Mouse (Mus musculus): ENCODE results near the gene Naa30. TPM values are rescaled to one million over a fixed set of nuclear protein-coding genes. Genes with fewer than 3 reads are reported as not detected.
"Not testable (repeated sequence)": the region's sequence is repeated elsewhere in the genome, so short reads cannot be mapped to it uniquely, and the experiment has no call there.

The Naa30 gene
- polyA plus RNA-seq, 1 experiment from 2014 or later: 13.8 TPM

DNA sequence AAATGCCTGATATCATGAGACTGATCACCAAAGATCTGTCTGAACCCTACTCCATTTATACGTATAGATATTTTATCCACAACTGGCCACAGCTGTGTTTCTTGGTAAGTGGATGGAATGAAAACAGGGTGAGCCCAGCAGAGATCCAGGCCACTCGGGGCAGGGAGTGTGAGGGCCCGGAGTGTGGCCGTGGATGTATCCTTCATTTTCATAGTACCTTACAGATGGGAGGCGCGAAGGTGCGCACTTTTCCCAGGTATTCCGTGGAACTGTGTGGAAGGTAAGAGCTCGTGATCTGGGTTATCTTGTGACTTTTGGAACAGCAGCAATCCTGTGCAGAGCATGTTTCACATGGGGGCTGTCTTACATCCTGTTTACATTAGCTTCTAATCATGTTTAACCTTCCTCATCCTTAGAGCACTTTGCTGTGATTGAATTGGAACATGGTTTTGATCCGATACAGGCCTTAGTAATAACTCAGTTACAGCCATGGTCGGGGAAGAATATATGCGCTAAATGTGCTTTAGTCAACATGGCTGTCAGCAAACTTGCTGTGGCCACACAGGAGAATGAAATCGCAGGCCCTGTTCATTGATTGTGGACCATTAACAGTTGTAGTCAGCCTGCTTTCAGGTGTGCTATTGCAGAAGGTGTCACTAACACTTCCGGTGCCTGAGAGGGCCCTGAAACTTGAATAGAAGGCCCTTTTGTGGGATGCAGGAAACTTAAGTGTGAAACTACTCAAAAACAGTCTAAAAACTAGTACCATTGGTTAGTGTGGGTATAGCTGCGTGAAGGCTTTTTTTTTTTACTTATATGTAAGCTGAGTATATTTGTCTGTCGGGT, 1.5 kb downstream of the Naa30 start:
- H3K4me1 ChIP-seq (replicated peaks): peaks cover 28% of the 10 kb centered on the region
- H3K27me3 ChIP-seq: no peaks in the 10 kb centered on the region
- peak overlapping the region; percentile 81 for H3K4me2 ChIP-seq
- no peak for ATAC-seq (ENCODE audit: low FRiP score)
- H3K36me3 ChIP-seq: peaks cover 2% of the 10 kb centered on the region; the same call in 1 of the 2 replicates
- H3K4me3 ChIP-seq: peak overlapping the region; percentile 98
- H3K9me3 ChIP-seq: no peaks in the 10 kb centered on the region
- WGBS: 60% methylated on average over 16 of the region's 16 CpGs
- peak overlapping the region; percentile 97 for H3K9ac ChIP-seq
- H3K27ac ChIP-seq: peak overlapping the region; percentile 92; the same call in 1 of the 2 replicates

DNA sequence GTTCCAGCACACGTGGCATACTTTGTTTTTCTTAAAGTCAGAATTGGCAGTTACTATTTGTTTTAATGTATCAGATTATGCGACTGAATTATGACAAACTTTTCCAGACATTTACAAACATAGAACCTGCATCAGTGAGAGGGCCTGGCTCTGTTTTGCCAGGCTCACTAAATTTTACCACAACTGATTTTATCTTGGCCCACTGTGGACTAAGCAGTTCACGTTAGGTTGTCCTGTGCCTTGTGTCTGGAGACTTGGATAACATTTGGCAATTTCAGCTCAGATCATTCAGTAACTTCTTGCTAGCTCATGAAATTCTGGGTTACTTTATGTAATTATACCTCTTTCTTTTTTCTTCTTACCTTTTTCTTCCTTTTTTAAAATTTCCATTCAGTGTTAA, 7.7 kb downstream of the Naa30 start:
- ATAC-seq (ENCODE audit: low FRiP score): no peak
- Histone ChIP-seq H3K27ac (no peak overlapping the region), H3K27me3 (no peaks in the 10 kb centered on the region), H3K4me2 (no peak overlapping the region), H3K9ac (no peak overlapping the region), H3K4me3 (no peak overlapping the region), H3K4me1 (replicated peaks) (peaks cover 10% of the 10 kb centered on the region), H3K36me3 (peaks cover 30% of the 10 kb centered on the region), H3K9me3 (no peaks in the 10 kb centered on the region)
- WGBS: 88% methylated on average over 3 of the region's 3 CpGs

DNA sequence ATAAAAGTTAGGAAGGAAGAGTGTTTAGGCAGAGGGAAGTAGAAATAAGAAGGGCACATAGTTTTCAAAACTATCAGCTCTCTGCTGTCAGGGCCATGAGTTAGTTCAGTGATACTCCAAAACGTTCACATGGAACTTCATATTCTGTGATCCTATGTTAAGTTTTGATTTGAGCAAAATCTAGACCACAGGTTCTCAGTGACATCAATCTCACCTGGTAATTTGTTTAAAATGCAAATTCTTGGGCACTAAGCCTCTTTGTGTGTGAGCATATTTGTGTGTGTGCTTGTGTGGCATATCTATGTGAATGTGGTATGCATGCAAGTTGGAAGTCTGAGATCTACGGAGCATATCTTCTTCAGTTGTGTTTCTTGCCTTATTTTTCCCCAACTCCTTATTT, 14.2 kb downstream of the Naa30 start:
- H3K9me3 ChIP-seq: no peaks in the 10 kb centered on the region
- H3K4me1 ChIP-seq (replicated peaks): no peaks in the 10 kb centered on the region
- peaks cover 34% of the 10 kb centered on the region for H3K36me3 ChIP-seq
- H3K9ac ChIP-seq: no peak overlapping the region
- H3K4me3 ChIP-seq: no peak overlapping the region
- no peak overlapping the region for H3K4me2 ChIP-seq
- no peak overlapping the region for H3K27ac ChIP-seq
- no peaks in the 10 kb centered on the region for H3K27me3 ChIP-seq
- WGBS: 90% methylated on average over 2 of the region's 2 CpGs
- ATAC-seq (ENCODE audit: low FRiP score): no peak

DNA sequence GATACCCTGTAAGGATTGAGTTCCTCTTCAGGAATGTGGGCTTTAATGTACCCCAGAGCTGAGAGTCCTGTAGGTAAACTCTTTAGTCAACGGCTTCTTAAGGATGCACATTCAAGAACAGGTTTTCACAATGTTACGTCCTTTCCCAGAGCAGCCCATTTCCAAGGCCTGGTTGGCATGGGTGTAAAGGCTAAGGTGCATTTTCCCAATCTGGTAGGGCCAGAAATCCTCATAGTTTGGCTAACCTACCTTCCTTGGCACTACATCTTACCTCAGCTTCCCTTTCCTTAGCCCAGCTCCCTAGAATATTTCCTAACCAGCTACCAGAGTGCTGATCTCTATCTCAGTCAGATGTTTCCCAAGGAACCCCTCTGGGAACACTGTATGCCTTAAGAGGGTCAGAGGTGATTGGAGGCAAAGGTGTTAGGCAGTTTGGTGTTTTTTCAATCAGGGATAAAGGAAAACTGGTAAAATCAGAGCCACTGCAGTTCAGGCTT, 25.1 kb downstream of the Naa30 start:
- Histone ChIP-seq H3K4me2 (no peak overlapping the region), H3K9ac (no peak overlapping the region), H3K27me3 (no peaks in the 10 kb centered on the region), H3K27ac (no peak overlapping the region), H3K9me3 (no peaks in the 10 kb centered on the region), H3K36me3 (peaks cover 2% of the 10 kb centered on the region; the same call in 1 of the 2 replicates), H3K4me1 (replicated peaks) (no peaks in the 10 kb centered on the region), H3K4me3 (no peak overlapping the region)
- 90% methylated on average over 2 of the region's 2 CpGs for WGBS
- no peak for ATAC-seq (ENCODE audit: low FRiP score)

DNA sequence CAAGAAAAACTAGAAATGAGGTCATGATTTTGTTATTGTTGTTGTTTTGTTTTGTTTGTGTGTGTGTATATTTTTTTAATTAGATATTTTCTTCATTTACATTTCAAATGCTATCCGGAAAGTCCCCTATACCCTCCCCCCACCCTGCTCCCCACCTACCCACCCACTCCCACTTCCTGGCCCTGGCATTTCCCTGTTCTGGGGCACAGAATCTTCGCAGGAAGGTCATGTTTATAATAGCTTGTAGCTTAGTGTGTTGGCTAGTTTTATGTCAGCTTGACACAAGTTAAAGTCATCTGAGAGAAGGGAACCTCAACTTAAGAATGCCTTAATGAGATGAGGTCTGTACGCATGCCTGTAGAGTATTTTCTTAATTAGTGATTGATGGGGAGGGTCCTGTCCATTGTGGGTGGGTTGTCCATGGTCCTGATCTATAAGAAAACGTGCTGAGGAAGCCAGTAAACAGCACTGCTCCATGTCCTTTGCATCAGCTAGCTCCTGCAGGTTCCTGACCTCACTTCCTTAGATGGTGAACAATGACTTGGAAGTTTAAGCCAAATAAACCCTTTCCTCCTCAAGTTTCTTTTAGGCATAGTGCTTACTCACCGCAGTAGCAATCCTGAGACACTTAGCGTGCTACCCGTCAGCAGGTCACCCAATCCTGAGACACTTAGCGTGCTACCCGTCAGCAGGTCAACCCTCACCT, 29.2 kb downstream of the Naa30 start:
- Histone ChIP-seq H3K4me1 (replicated peaks) (no peaks in the 10 kb centered on the region), H3K9ac (no peak overlapping the region), H3K4me2 (no peak overlapping the region), H3K36me3 (no peaks in the 10 kb centered on the region), H3K9me3 (no peaks in the 10 kb centered on the region), H3K4me3 (no peak overlapping the region), H3K27ac (no peak overlapping the region), H3K27me3 (no peaks in the 10 kb centered on the region)
- WGBS: 85% methylated on average over 9 of the region's 9 CpGs
- ATAC-seq (ENCODE audit: low FRiP score): no peak

DNA sequence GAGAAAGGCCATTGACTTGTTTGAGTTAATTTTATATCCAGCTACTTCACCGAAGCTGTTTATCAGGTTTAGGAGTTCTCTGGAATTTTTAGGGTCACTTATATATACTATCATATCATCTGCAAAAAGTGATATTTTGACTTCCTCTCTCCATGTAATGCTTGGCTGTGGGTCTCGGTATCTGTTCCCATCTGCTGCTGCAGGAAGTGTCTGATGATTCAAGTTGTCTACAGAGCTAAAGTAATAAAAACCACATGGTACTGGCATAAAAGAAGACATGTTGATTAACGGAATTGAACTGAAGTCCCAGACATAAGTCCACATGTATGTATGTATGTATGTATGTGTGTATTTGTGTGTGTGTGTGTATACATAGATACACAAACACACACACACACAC, 38.2 kb downstream of the Naa30 start:
- not testable (repeated sequence) for H3K4me3 ChIP-seq; ATAC-seq (ENCODE audit: low FRiP score); H3K4me1 ChIP-seq (replicated peaks); H3K27ac ChIP-seq; H3K27me3 ChIP-seq; H3K4me2 ChIP-seq; H3K9me3 ChIP-seq; H3K9ac ChIP-seq; H3K36me3 ChIP-seq
- WGBS: 95% methylated on average over 3 of the region's 3 CpGs

DNA sequence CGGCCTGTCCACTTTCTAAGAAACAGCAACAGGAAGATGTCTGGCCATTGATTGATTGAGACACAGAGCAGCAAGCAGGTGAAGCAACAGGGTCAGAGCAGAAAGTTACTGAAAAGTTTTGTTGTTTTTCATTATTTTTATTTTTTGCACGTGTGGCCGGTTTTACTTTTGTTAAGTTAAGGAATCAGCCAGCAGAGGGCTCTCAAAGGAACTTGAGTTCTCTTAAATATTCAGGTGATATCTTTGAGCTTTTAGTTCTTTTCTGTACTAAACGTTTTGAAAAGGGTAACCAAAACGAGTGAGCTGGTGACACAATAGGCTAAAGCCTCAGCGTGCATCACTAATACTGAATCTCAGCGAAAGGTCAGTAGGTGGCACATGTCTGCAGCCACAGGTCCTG, 46.7 kb downstream of the Naa30 start:
- Histone ChIP-seq H3K9me3 (no peaks in the 10 kb centered on the region), H3K27ac (no peak overlapping the region), H3K4me3 (no peak overlapping the region), H3K36me3 (no peaks in the 10 kb centered on the region), H3K4me2 (no peak overlapping the region), H3K27me3 (no peaks in the 10 kb centered on the region), H3K9ac (no peak overlapping the region), H3K4me1 (replicated peaks) (no peaks in the 10 kb centered on the region)
- ATAC-seq (ENCODE audit: low FRiP score): no peak
- 76% methylated on average over 7 of the region's 7 CpGs for WGBS

DNA sequence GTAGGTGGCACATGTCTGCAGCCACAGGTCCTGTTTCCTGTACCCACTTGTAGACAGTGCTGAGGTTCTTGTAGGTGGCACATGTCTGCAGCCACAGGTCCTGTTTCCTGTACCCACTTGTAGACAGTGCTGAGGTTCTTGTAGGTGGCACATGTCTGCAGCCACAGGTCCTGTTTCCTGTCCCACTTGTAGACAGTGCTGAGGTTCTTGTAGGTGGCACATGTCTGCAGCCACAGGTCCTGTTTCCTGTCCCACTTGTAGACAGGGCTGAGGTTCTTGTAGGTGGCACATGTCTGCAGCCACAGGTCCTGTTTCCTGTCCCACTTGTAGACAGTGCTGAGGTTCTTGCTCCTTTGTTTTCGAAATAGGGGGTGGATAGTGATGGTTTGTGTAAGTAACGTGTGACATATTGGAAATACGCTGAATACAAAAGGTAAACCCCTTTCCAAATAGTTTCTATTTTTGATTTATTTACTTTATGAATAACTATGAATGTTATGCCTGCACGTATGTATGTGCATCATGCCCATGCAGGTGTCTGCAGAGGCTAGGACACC, 47.5 kb downstream of the Naa30 start:
- not testable (repeated sequence) for H3K27me3 ChIP-seq; H3K4me1 ChIP-seq (replicated peaks); H3K4me2 ChIP-seq; H3K36me3 ChIP-seq; H3K9ac ChIP-seq; H3K4me3 ChIP-seq; H3K9me3 ChIP-seq; ATAC-seq (ENCODE audit: low FRiP score); H3K27ac ChIP-seq
- 92% methylated on average over 4 of the region's 4 CpGs for WGBS

DNA sequence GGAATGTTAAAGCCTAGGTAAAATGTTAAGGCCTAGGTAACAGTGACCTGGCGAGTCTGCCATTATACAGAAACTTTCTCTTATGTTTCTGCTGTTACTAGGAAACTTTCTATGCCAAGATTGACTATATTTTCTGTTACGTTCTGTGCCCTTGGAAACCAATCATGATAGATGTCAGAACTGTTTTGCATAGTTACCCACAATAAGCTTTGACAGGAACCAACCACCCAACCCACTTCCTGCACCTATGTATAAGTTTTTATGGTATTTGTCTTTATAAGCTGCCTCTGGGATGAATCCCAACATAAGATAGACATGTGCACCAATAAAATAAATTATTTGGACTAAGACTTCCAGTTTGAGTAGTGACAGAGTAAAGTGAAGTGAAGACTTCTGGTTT, 49.7 kb downstream of the Naa30 start:
- Histone ChIP-seq H3K4me2 (no peak overlapping the region), H3K9me3 (no peaks in the 10 kb centered on the region), H3K4me3 (no peak overlapping the region), H3K4me1 (replicated peaks) (no peaks in the 10 kb centered on the region), H3K27me3 (no peaks in the 10 kb centered on the region), H3K27ac (no peak overlapping the region), H3K9ac (no peak overlapping the region), H3K36me3 (no peaks in the 10 kb centered on the region)
- 89% methylated on average over 2 of the region's 2 CpGs for WGBS
- no peak for ATAC-seq (ENCODE audit: low FRiP score)

DNA sequence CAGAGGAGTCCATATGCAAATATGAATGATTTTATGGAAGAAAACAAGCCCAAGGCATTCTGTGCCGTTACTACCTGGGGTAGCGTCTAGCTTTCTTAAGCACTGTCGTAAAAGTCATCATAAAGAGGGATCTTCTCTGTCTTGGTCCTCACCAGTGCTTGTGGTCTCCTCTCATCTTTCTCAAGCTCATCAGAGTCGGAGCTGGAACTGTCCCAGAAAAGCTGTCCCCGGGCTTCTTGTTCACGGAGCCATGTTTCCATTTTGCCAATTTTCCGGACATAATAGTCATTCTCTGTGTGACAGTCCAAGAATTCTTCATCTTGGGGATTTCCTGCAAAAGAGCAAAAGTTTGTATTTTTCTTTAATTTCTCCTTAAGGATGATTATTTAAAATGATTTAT, 54.4 kb downstream of the Naa30 start:
- Histone ChIP-seq H3K9me3 (no peaks in the 10 kb centered on the region), H3K9ac (no peak overlapping the region), H3K4me2 (no peak overlapping the region), H3K4me1 (replicated peaks) (no peaks in the 10 kb centered on the region), H3K27me3 (no peaks in the 10 kb centered on the region), H3K27ac (no peak overlapping the region), H3K36me3 (no peaks in the 10 kb centered on the region), H3K4me3 (no peak overlapping the region)
- ATAC-seq (ENCODE audit: low FRiP score): no peak
- 80% methylated on average over 7 of the region's 7 CpGs for WGBS

DNA sequence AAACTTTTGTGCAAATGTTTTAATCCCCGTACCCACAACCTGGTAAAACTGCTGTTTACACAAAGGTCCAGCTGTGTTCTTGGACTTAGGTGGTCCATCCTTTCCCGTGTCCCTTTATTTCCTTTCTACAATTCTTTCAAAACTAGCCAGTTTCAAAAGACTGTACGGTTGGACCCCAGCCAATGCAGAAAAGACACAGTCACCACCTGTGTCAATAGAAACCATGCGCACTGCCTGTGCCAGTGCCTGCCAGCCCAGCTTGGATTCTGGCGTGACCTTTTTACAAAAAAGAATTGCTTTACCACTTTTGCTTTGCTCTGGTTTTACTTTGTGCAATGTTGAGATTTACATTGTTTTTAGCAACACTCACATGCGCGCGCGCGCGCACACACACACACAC, 55.0 kb downstream of the Naa30 start:
- no peaks in the 10 kb centered on the region for H3K27me3 ChIP-seq
- no peak overlapping the region for H3K9ac ChIP-seq
- no peak overlapping the region for H3K4me3 ChIP-seq
- no peaks in the 10 kb centered on the region for H3K4me1 ChIP-seq (replicated peaks)
- H3K4me2 ChIP-seq: no peak overlapping the region
- no peak overlapping the region for H3K27ac ChIP-seq
- ATAC-seq (ENCODE audit: low FRiP score): no peak
- H3K9me3 ChIP-seq: no peaks in the 10 kb centered on the region
- WGBS: 81% methylated on average over 11 of the region's 11 CpGs
- H3K36me3 ChIP-seq: no peaks in the 10 kb centered on the region

DNA sequence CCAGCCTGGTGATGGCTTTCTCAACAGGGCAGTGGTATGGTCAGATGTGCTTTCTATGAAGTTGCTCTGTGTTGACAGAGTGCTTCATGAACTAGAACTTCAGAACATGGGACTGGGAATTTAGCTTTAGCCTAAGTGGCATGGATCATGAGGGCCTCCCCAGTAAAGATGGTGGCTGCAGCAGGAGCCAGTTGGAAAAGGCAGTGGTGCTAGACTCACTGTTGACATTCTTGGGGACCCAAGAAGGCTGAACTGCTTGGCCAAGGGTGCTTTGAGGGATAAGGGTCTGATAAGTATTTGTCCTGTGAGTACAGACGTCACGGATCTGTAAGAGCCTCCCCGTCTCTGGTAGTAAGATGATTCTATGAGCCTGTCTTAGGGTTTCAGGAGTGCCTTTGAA, 59.8 kb downstream of the Naa30 start:
- no peaks in the 10 kb centered on the region for H3K4me1 ChIP-seq (replicated peaks)
- ATAC-seq (ENCODE audit: low FRiP score): no peak
- H3K27me3 ChIP-seq: no peaks in the 10 kb centered on the region
- no peaks in the 10 kb centered on the region for H3K9me3 ChIP-seq
- no peak overlapping the region for H3K4me2 ChIP-seq
- H3K4me3 ChIP-seq: no peak overlapping the region
- no peak overlapping the region for H3K9ac ChIP-seq
- H3K27ac ChIP-seq: no peak overlapping the region
- no peaks in the 10 kb centered on the region for H3K36me3 ChIP-seq
- WGBS: 89% methylated on average over 3 of the region's 3 CpGs

All from hindbrain, embryonic 13.5 days (tissue).